25 mouse cellular contexts compared by ENCODE assay signal in genomic region chr3:79555061-79555460, GRCm38 (mm10).
"Had no signal": no experiment of that assay in that cellular context is flagged by ENCODE, and none has a peak within 500 bp of the region (broad histone marks: within the 10 kb centered on the region; RNA-seq: fewer than 3 reads in every experiment).

No protein-coding gene starts in this region.

- H3K4me1 ChIP-seq: hindbrain, embryonic 15.5 days; limb, embryonic 13.5 days; limb, embryonic 15.5 days had no signal

- H3K36me3 ChIP-seq: heart, embryonic 13.5 days; heart, embryonic 15.5 days; hindbrain, embryonic 13.5 days; hindbrain, embryonic 15.5 days; kidney, embryonic 15.5 days; limb, embryonic 15.5 days had no signal

- DNase-seq: forebrain, postnatal 0 days; gastrocnemius, postnatal 14 days; gastrocnemius, postnatal 36 days; heart, adult 11 months; heart, adult 2 months; heart, postnatal 14 days; heart, postnatal 36 days; kidney, adult 11 months; kidney, adult 2 months; kidney, adult 9 months; kidney, postnatal 14 days; kidney, postnatal 36 days; left cerebral cortex, postnatal 4 days had no signal

- ATAC-seq: forebrain, postnatal 0 days; hindbrain, postnatal 0 days; intestine, embryonic 16.5 days; liver, embryonic 12.5 days had no signal

- H3K4me2 ChIP-seq: heart, embryonic 11.5 days; heart, embryonic 13.5 days; heart, embryonic 15.5 days; hindbrain, embryonic 13.5 days; hindbrain, embryonic 15.5 days; kidney, embryonic 15.5 days; limb, embryonic 13.5 days; limb, embryonic 15.5 days; liver, embryonic 12.5 days had no signal

- H3K4me3 ChIP-seq: heart, adult 2 months; heart, embryonic 13.5 days; heart, embryonic 15.5 days; hindbrain, embryonic 13.5 days; hindbrain, embryonic 15.5 days; kidney, embryonic 15.5 days; limb, embryonic 13.5 days; limb, embryonic 15.5 days; liver, embryonic 12.5 days had no signal

- H3K9ac ChIP-seq: forebrain, postnatal 0 days; heart, embryonic 13.5 days; heart, embryonic 15.5 days; hindbrain, embryonic 13.5 days; hindbrain, embryonic 15.5 days; kidney, embryonic 15.5 days; limb, embryonic 13.5 days; limb, embryonic 15.5 days; liver, embryonic 12.5 days had no signal

- H3K27me3 ChIP-seq: heart, embryonic 13.5 days; heart, embryonic 15.5 days; hindbrain, embryonic 13.5 days; hindbrain, embryonic 15.5 days; kidney, embryonic 15.5 days; limb, embryonic 13.5 days; limb, embryonic 15.5 days; liver, embryonic 12.5 days had no signal

- H3K9me3 ChIP-seq: heart, embryonic 13.5 days; heart, embryonic 15.5 days; hindbrain, embryonic 13.5 days; hindbrain, embryonic 15.5 days; kidney, embryonic 15.5 days; limb, embryonic 13.5 days; limb, embryonic 15.5 days; liver, embryonic 12.5 days had no signal

- H3K27ac ChIP-seq: heart, adult 2 months; heart, embryonic 13.5 days; heart, embryonic 15.5 days; hindbrain, embryonic 13.5 days; hindbrain, embryonic 15.5 days; hindbrain, postnatal 0 days; kidney, embryonic 15.5 days; kidney, postnatal 0 days; limb, embryonic 13.5 days; limb, embryonic 15.5 days; liver, embryonic 12.5 days had no signal
